Mouse (Mus musculus) duodenum, adult 2 months (tissue): Measurements from ENCODE around the gene Vmn1r191. TPM values are rescaled to one million over a fixed set of nuclear protein-coding genes. Genes with fewer than 3 reads are reported as not detected.

ENCODE experiments used
- polyA plus RNA-seq: library from polyadenylated mRNA; depleted of rRNA; stranded (reverse); fragments of >200 nt; gene quantifications from 2 replicates; pipeline ENCODE4 v1.2.3, GENCODE M21; 2012; ENCODE audit warnings: low replicate concordance; rRNA removed

Gene Vmn1r191
- polyA plus RNA-seq: not detected in 2 replicates

GRCm38 (mm10) chr13:22183869-22184268 is at the start of gene Vmn1r191:
Vmn1r191 (minus strand) TSS chr13:22183969.

GRCm38 (mm10) chr13:22223060-22223459 is 39.3 kb upstream of the Vmn1r191 start, which contains the start of gene Vmn1r193:
Vmn1r193 (minus strand) TSS chr13:22223160.

GRCm38 (mm10) chr13:22191041-22191440 is 7.3 kb upstream of the Vmn1r191 start, which contains the start of gene Vmn1r192:
Vmn1r192 (minus strand) TSS chr13:22191141.

Other genes with a start within 250 kb of the Vmn1r191 start
- 0.14 and 0.51 TPM in 2 replicates for gene Zfp184, start 238.9 kb downstream of the Vmn1r191 start, polyA plus RNA-seq
- not detected in 2 replicates for gene Pom121l2, start 202.8 kb downstream of the Vmn1r191 start, polyA plus RNA-seq
- 1.4 and 2.5 TPM in 2 replicates for gene Prss16, start 174.2 kb downstream of the Vmn1r191 start, polyA plus RNA-seq
- gene Hist1h2ah, start 148.4 kb downstream of the Vmn1r191 start, polyA plus RNA-seq: 34.5 and 86.3 TPM in 2 replicates
- 17.4 and 23.1 TPM in 2 replicates for gene Hist1h2bk, start 148.1 kb downstream of the Vmn1r191 start, polyA plus RNA-seq
- 4.0 and 9.6 TPM in 2 replicates for gene Hist1h4i, start 142.6 kb downstream of the Vmn1r191 start, polyA plus RNA-seq
- gene Hist1h2ag, start 141.0 kb downstream of the Vmn1r191 start, polyA plus RNA-seq: 6.2 and 30.8 TPM in 2 replicates
- gene Hist1h2bj, start 140.8 kb downstream of the Vmn1r191 start, polyA plus RNA-seq: 19.4 and 20.7 TPM in 2 replicates
- not detected in 2 replicates for gene Vmn1r188, start 99.5 kb downstream of the Vmn1r191 start, polyA plus RNA-seq
- not detected in 2 replicates for gene Vmn1r189, start 78.1 kb downstream of the Vmn1r191 start, polyA plus RNA-seq
- not detected in 2 replicates for gene Vmn1r192, start 7.2 kb upstream of the Vmn1r191 start, polyA plus RNA-seq
- gene Vmn1r193, start 39.2 kb upstream of the Vmn1r191 start, polyA plus RNA-seq: not detected in 2 replicates
- not detected in 2 replicates for gene Vmn1r194, start 60.2 kb upstream of the Vmn1r191 start, polyA plus RNA-seq
- not detected in 2 replicates for gene Vmn1r195, start 86.6 kb upstream of the Vmn1r191 start, polyA plus RNA-seq
- gene Vmn1r196, start 106.0 kb upstream of the Vmn1r191 start, polyA plus RNA-seq: not detected in 2 replicates
- not detected in 2 replicates for gene Vmn1r197, start 140.6 kb upstream of the Vmn1r191 start, polyA plus RNA-seq
- not detected in 2 replicates for gene Vmn1r198, start 166.4 kb upstream of the Vmn1r191 start, polyA plus RNA-seq
- gene Vmn1r199, start 195.8 kb upstream of the Vmn1r191 start, polyA plus RNA-seq: not detected in 2 replicates
- not detected in 2 replicates for gene Vmn1r200, start 206.4 kb upstream of the Vmn1r191 start, polyA plus RNA-seq